Mouse (Mus musculus): ENCODE data around the gene Rgs19. TPM values are rescaled to one million over a fixed set of nuclear protein-coding genes. Genes with fewer than 3 reads are reported as not detected.

The Rgs19 gene
- polyA plus RNA-seq, 1 experiment from 2014 or later: 67.7 TPM

DNA sequence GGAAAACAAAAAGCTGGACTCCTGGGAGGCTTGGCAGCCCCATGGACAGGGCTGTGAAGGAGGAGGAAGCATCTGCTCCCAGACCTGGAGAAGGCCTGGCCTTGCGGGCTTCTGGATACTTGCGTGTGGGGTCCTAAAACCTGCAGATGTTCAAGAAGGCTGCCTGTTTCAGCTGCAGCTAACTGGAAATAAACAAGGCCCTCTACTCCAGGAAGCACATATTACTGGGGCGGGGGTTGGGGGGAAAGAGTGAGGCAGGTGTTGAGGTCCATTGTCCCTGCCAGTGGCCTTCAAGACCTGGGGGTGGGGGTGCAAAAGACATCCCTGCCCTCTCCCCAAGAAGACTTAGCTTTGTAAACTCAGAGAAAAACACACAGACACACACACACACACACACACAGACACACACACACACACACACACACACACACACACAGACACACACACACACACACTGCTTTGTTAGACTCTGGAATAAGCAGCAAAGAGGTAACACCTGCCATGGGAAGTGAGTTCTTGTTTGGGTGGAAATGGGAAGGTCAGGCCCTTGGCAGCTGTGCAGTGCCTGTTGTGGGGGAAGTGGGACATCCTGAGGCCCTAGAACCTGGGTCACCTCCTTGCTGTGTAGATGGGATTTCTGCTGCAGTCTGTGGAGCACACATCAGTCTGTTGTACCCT, 31.0 kb downstream of the Rgs19 start:
- 70% methylated on average over 3 of the region's 3 CpGs for WGBS
- no peak overlapping the region for H3K9ac ChIP-seq (replicated peaks; ENCODE audit: low read length)
- no peak overlapping the region for H3K4me2 ChIP-seq (replicated peaks; ENCODE audit: low read depth, low read length)
- peak overlapping the region; percentile 83 for H3K27ac ChIP-seq (ENCODE audit: low read length)
- H3K36me3 ChIP-seq (ENCODE audit: insufficient read depth, low read length): no peaks in the 10 kb centered on the region
- peaks cover 12% of the 10 kb centered on the region; the same call in 1 of the 2 replicates for H3K4me1 ChIP-seq (ENCODE audit: insufficient read depth, low read length)
- peak; percentile 28; the same call in 1 of the 2 replicates for ATAC-seq (ENCODE audit: low FRiP score, low TSS enrichment)
- no peaks in the 10 kb centered on the region; the same call in 1 of the 2 replicates for H3K9me3 ChIP-seq (ENCODE audit: low read length)
- no peak overlapping the region for H3K4me3 ChIP-seq (ENCODE audit: low read length)
- H3K27me3 ChIP-seq (ENCODE audit: insufficient read depth, low read length): no peaks in the 10 kb centered on the region

DNA sequence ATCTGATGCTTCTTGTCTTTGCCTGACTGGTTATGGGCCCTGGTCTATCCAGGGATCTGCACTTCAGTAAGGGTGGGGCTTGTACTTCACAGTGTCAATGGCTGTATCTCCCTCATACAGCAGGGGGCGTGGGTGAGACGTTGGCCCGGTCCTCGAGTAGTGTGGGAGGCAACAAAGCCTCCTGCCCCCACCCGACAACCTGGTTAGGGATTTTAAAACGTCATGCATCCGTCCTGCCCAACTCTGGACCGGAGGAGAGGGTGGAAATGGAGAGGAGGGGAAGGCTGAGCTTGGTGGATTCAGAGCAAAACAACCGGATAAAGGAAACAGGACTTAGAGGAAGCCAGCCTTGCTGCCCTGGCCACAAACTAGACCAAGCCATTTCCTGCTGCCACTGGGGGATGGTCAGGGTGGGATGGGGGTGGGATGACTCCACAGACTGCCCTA, 34.1 kb downstream of the Rgs19 start:
- 5% methylated on average over 9 of the region's 9 CpGs for WGBS
- Histone ChIP-seq H3K27ac (ENCODE audit: low read length) (peak overlapping the region; percentile 60; the same call in 1 of the 2 replicates), H3K4me2 (replicated peaks; ENCODE audit: low read depth, low read length) (peak overlapping the region; percentile 31)

DNA sequence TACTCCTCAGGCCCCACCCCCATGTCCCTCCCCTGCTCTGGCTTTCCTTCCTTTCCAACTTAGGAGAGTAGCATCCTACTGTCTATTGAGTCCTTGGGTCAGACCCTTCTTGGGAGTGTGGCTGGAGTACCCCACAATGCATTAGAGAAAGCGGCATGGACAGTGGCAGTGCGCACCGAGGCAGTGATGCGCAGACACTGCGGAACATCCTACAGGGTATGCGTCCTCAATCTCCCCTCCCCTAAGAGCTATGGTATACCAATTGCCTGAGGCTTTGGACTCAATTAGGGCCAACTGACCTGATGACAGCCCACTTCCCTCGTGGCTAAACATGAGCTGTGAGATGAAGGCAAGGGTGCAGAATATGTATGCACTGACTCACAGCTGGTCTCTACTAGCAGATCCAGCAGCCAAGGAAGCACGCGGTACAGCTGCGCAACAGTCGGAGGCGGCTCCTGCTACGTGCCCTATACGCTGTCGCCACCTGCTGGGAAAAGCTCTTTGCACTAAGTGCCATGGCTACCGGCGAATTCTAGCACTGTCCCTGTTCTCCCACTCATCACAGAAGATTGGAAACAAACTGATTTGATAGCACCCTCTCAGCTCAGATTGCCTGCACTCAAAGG, 34.7 kb downstream of the Rgs19 start:
- 0 out of 2 replicates have a peak overlapping the region, but pooled peaks have one; percentile 31 for H3K4me2 ChIP-seq (replicated peaks; ENCODE audit: low read depth, low read length)
- H3K9ac ChIP-seq (replicated peaks; ENCODE audit: low read length): no peak overlapping the region
- H3K4me1 ChIP-seq (ENCODE audit: insufficient read depth, low read length): peaks cover 14% of the 10 kb centered on the region; the same call in 1 of the 2 replicates
- peak; percentile 24; the same call in 1 of the 2 replicates for ATAC-seq (ENCODE audit: low FRiP score, low TSS enrichment)
- H3K27me3 ChIP-seq (ENCODE audit: insufficient read depth, low read length): no peaks in the 10 kb centered on the region
- WGBS: 43% methylated on average over 17 of the region's 17 CpGs
- H3K36me3 ChIP-seq (ENCODE audit: insufficient read depth, low read length): peaks cover 19% of the 10 kb centered on the region
- H3K27ac ChIP-seq (ENCODE audit: low read length): peak overlapping the region; percentile 5
- H3K4me3 ChIP-seq (ENCODE audit: low read length): no peak overlapping the region
- no peaks in the 10 kb centered on the region for H3K9me3 ChIP-seq (ENCODE audit: low read length)

More for the DNA sequence above, 34.1 kb downstream of the Rgs19 start:
- no peak overlapping the region for H3K9ac ChIP-seq (replicated peaks; ENCODE audit: low read length)
- no peaks in the 10 kb centered on the region for H3K27me3 ChIP-seq (ENCODE audit: insufficient read depth, low read length)
- no peak overlapping the region for H3K4me3 ChIP-seq (ENCODE audit: low read length)
- H3K9me3 ChIP-seq (ENCODE audit: low read length): no peaks in the 10 kb centered on the region
- peaks cover 14% of the 10 kb centered on the region; the same call in 1 of the 2 replicates for H3K4me1 ChIP-seq (ENCODE audit: insufficient read depth, low read length)
- ATAC-seq (ENCODE audit: low FRiP score, low TSS enrichment): peak; percentile 79
- H3K36me3 ChIP-seq (ENCODE audit: insufficient read depth, low read length): peaks cover 18% of the 10 kb centered on the region

DNA sequence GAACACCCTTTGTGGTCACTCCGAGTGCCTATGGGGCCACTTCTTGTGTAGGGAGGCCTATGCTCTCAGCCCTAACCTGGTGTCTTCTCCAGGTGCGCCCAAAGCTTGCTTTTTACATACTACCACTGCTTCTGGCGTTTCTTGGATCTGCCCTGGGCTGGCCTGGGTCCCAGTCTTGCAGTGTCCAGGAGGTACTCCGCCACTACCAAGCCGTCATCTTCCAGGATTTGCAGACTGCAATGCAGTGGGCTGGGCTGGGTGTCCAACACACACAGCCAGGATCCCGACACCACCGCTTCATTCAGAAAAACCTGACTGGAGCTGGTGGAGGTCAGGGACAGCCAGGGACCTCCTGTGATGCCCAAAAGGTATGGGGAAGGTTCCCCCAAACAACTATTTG, 35.2 kb downstream of the Rgs19 start:
- WGBS: 85% methylated on average over 7 of the region's 7 CpGs
- H3K36me3 ChIP-seq (ENCODE audit: insufficient read depth, low read length): peaks cover 21% of the 10 kb centered on the region
- H3K9me3 ChIP-seq (ENCODE audit: low read length): no peaks in the 10 kb centered on the region
- no peak for ATAC-seq (ENCODE audit: low FRiP score, low TSS enrichment)
- peaks cover 12% of the 10 kb centered on the region; the same call in 1 of the 2 replicates for H3K4me1 ChIP-seq (ENCODE audit: insufficient read depth, low read length)
- no peak overlapping the region for H3K9ac ChIP-seq (replicated peaks; ENCODE audit: low read length)
- no peaks in the 10 kb centered on the region for H3K27me3 ChIP-seq (ENCODE audit: insufficient read depth, low read length)
- 0 out of 2 replicates have a peak overlapping the region, but pooled peaks have one; percentile 5 for H3K27ac ChIP-seq (ENCODE audit: low read length)
- H3K4me2 ChIP-seq (replicated peaks; ENCODE audit: low read depth, low read length): no peak overlapping the region
- no peak overlapping the region for H3K4me3 ChIP-seq (ENCODE audit: low read length)

DNA sequence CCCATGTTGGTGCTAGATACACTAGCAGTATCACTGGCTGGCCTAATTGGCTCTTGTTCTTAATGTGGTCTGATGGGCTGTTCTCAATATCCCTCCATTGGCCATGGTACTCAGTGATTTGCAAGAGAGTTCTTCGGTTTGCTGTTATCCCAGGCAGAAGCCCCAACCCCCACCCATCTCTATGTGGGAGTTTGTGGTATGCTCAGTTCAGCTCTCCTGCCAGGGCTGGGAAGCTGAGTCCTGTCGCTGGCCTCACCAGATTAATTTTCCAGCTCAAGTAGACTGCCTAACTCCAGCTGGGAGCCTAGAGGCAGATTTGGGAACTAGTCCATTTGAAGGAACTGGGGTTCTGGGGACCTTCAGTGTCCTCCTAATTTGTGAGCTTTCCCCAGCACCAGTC, 36.3 kb downstream of the Rgs19 start:
- H3K9me3 ChIP-seq (ENCODE audit: low read length): no peaks in the 10 kb centered on the region
- no peaks in the 10 kb centered on the region for H3K27me3 ChIP-seq (ENCODE audit: insufficient read depth, low read length)
- H3K4me2 ChIP-seq (replicated peaks; ENCODE audit: low read depth, low read length): no peak overlapping the region
- 49% methylated on average over 2 of the region's 2 CpGs for WGBS
- no peak overlapping the region for H3K27ac ChIP-seq (ENCODE audit: low read length)
- H3K4me1 ChIP-seq (ENCODE audit: insufficient read depth, low read length): peaks cover 12% of the 10 kb centered on the region; the same call in 1 of the 2 replicates
- ATAC-seq (ENCODE audit: low FRiP score, low TSS enrichment): no peak
- peaks cover 32% of the 10 kb centered on the region for H3K36me3 ChIP-seq (ENCODE audit: insufficient read depth, low read length)
- H3K4me3 ChIP-seq (ENCODE audit: low read length): no peak overlapping the region
- H3K9ac ChIP-seq (replicated peaks; ENCODE audit: low read length): no peak overlapping the region

DNA sequence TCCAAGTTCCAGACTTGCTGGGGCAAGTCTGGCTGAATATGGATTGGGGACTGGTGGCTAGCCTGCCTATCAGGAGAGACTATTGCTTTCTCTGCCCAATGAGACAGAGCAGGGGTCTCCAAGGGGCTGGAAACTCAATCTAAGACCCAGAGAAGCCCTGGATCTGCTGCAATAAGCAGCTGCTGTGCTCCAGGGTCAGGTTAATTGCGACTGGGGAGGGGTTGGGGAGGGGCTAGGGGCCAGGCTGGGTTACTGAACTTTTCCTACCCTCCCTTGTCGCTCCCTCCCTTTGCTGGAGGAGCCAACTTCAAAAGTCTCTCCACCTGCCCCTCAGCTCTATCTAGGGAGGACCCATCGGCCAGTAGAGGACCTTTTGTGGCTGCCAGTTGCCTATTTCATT, 37.0 kb downstream of the Rgs19 start, which contains the start of gene Gm29797:
Gene Gm29797, plus strand, starts transcription at position 301 of the 400 bp plus-strand sequence.
- H3K4me2 ChIP-seq (replicated peaks; ENCODE audit: low read depth, low read length): no peak within 1 kb of the TSS
- no peak within 1 kb of the TSS for H3K27ac ChIP-seq (ENCODE audit: low read length)
- H3K4me3 ChIP-seq (ENCODE audit: low read length): no peak within 1 kb of the TSS
- H3K9me3 ChIP-seq (ENCODE audit: low read length): no peaks in the 10 kb centered on the region
- ATAC-seq (ENCODE audit: low FRiP score, low TSS enrichment): no peak
- peaks cover 12% of the 10 kb centered on the region; the same call in 1 of the 2 replicates for H3K4me1 ChIP-seq (ENCODE audit: insufficient read depth, low read length)
- 36% methylated on average over 3 of the region's 3 CpGs for WGBS
- peaks cover 37% of the 10 kb centered on the region for H3K36me3 ChIP-seq (ENCODE audit: insufficient read depth, low read length)
- H3K9ac ChIP-seq (replicated peaks; ENCODE audit: low read length): no peak within 1 kb of the TSS
- H3K27me3 ChIP-seq (ENCODE audit: insufficient read depth, low read length): no peaks in the 10 kb centered on the region

GRCm38 (mm10) chr2:181653523-181653922, 40.3 kb downstream of the Rgs19 start:
- ATAC-seq (ENCODE audit: low FRiP score, low TSS enrichment): no peak
- no peak overlapping the region for H3K9ac ChIP-seq (replicated peaks; ENCODE audit: low read length)
- peaks cover 63% of the 10 kb centered on the region for H3K36me3 ChIP-seq (ENCODE audit: insufficient read depth, low read length)
- 0 out of 2 replicates have a peak, but pooled peaks cover 3% of the 10 kb centered on the region for H3K4me1 ChIP-seq (ENCODE audit: insufficient read depth, low read length)
- no peak overlapping the region for H3K4me2 ChIP-seq (replicated peaks; ENCODE audit: low read depth, low read length)
- H3K27ac ChIP-seq (ENCODE audit: low read length): no peak overlapping the region
- H3K27me3 ChIP-seq (ENCODE audit: insufficient read depth, low read length): no peaks in the 10 kb centered on the region
- H3K4me3 ChIP-seq (ENCODE audit: low read length): no peak overlapping the region
- 84% methylated on average over 1 of the region's 1 CpGs for whole genome bisulfite sequencing
- H3K9me3 ChIP-seq (ENCODE audit: low read length): no peaks in the 10 kb centered on the region

- Histone ChIP-seq H3K27ac (ENCODE audit: low read length) (no peak overlapping the region), H3K4me3 (ENCODE audit: low read length) (no peak overlapping the region), H3K9me3 (ENCODE audit: low read length) (no peaks in the 10 kb centered on the region), H3K4me2 (replicated peaks; ENCODE audit: low read depth, low read length) (no peak overlapping the region), H3K27me3 (ENCODE audit: insufficient read depth, low read length) (no peaks in the 10 kb centered on the region), H3K4me1 (ENCODE audit: insufficient read depth, low read length) (0 out of 2 replicates have a peak, but pooled peaks cover 3% of the 10 kb centered on the region), H3K9ac (replicated peaks; ENCODE audit: low read length) (no peak overlapping the region), H3K36me3 (ENCODE audit: insufficient read depth, low read length) (peaks cover 68% of the 10 kb centered on the region)
- no peak for ATAC-seq (ENCODE audit: low FRiP score, low TSS enrichment)
These were observed 40.7 kb downstream of the Rgs19 start for GRCm38 (mm10) chr2:181653065-181653464.

DNA sequence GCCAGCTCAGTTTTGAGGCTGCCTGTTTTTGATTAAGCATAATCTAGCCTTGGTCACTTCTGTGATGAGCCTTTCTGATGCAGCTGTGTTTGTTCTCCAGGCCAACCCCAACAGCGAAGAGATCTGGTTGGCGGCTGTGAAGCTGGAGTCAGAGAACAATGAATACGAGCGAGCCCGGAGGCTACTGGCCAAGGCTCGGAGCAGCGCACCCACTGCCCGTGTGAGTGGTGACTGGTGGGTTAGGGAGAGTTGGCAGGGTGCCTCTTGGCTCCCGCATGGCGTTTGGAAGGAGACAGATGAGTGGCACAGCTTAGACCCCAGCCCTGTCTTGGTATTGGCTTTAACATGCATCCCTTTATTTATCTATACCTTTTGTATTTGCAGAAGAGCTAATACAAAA, 44.9 kb downstream of the Rgs19 start:
- H3K9me3 ChIP-seq (ENCODE audit: low read length): no peaks in the 10 kb centered on the region
- H3K4me1 ChIP-seq (ENCODE audit: insufficient read depth, low read length): no peaks in the 10 kb centered on the region
- peaks cover 84% of the 10 kb centered on the region for H3K36me3 ChIP-seq (ENCODE audit: insufficient read depth, low read length)
- no peak overlapping the region for H3K27ac ChIP-seq (ENCODE audit: low read length)
- H3K9ac ChIP-seq (replicated peaks; ENCODE audit: low read length): no peak overlapping the region
- 96% methylated on average over 10 of the region's 10 CpGs for WGBS
- H3K27me3 ChIP-seq (ENCODE audit: insufficient read depth, low read length): no peaks in the 10 kb centered on the region
- ATAC-seq (ENCODE audit: low FRiP score, low TSS enrichment): no peak
- no peak overlapping the region for H3K4me2 ChIP-seq (replicated peaks; ENCODE audit: low read depth, low read length)
- no peak overlapping the region for H3K4me3 ChIP-seq (ENCODE audit: low read length)
